Mouse (Mus musculus) layer of hippocampus, adult 18-20 months (tissue): Measurements from ENCODE around the gene Zfp59. TPM values are rescaled to one million over a fixed set of nuclear protein-coding genes. Genes with fewer than 3 reads are reported as not detected.
"Not testable (repeated sequence)": the region's sequence is repeated elsewhere in the genome, so short reads cannot be mapped to it uniquely, and the experiment has no call there.

ENCODE experiments used
- DNase-seq, 2 experiments: peaks; one replicate each; pipeline ENCODE4 v3.0.0; 2022; ENCODE audit warnings: low spot score in 2 of 2
- total RNA-seq, 2 experiments: library from RNA; stranded (reverse); gene quantifications; 2 replicates each; pipeline ENCODE4 v1.2.3; 2021

The Zfp59 gene
- total RNA-seq, 2 experiments from 2014 or later: 4.2 to 4.7 TPM

DNA sequence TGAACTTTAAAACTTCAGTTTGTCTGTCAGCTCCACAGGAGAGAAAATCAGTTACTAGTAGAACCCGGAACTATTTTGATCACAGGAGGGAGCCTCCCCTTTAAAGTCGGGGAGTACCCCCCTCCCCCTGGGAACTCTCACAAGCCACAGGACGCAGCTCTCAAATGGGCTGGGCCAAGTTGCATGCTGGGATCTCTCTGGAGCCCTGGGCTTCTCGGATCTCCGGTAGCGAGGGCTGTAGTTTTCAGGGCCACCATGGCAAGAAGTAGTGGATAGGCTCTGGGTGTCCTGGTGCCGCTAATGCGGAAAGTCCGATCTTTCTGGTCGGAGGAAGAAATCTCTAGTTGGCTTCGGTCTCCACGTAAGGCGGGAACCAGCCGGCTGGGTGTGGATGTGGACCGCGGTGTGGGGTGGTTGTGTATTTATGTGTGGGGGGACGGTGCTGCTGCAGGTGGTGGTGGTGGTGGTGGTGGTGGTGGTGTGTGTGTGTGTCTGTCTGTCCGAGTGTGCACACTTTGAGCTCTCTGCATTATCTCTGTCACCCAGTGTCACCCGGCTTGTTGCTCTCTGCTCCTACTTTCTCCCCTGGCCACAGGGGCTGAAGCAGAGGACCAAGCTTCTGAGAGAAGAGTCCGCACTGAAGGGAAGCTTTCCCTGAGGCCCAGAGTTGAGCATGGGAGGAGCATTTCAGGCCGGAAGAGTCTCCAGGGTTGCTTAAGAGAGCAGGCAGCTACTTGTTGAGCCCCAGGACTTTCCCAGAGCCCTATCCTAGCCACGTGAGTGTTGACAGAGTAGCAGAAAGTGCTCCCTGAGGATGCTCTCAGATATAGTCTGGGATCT, 22.2 kb downstream of the Zfp59 start:
- peak; percentile 34 to 58 for DNase-seq

GRCm38 (mm10) chr7:27862578-27862977, 24.2 kb downstream of the Zfp59 start:
- DNase-seq: not testable (repeated sequence)

- no peak for DNase-seq
Measured at GRCm38 (mm10) chr7:27881721-27882120, 43.3 kb downstream of the Zfp59 start.

DNA sequence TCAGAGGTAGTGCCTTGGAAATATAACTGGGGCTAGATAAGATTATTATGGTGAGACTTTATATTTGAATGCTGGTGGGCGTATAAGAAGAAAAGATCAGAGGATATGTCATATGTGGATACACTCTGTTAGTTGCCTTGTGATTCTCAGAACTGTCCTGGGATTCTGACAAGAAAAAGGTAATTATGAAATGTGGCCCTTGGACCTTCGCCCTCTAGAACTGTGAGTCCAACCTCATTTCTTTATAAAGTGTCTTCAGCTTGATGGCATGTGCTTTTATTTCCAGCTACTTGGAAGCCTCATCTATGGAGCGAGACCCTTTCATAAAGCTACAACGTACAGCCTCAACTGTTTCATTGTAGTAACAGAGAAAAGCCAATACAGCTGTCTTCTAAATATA, 62.2 kb downstream of the Zfp59 start:
- no peak for DNase-seq

DNA sequence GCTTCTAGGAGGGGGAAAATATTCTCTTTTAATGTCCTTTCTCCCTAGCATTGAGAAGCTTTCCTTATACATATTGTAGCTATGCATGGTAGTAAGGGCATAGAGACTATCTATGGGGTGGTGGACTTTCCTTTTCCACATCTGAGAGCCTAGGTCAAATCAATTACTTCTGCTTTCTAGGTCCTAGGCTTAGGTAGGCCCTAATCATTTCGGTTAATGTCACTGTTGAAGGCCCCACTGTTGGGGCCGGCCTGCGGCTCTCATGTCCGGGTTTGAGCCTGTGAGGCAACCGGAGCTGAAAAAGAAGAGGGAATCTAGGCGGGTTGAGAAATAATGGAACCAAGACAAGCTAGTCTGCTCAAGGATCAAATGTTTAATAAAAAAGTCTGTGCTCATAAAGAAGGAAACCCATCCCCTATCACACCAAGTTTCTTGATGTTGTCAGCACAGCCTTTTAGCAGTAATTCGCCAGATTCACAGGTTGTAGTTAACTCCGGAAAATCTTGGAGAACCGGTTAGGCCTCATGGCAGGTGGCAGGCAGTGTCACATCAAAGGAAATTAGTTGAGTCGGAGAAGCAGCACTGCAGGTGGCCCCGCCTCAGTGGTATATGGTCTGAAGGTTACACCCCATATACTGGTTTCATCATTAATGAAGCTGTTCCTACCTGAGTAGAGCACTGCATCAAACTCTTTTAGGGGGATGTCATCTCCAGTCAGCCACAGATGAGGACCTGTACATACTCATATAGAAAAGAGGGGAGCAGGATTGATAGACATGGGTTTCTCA, 66.8 kb downstream of the Zfp59 start:
- DNase-seq: no peak

Other genes starting within 250 kb of the Zfp59 start
- 100 to 1,000 TPM in 1 of 2 experiments, 10 to 100 TPM in 1; 88.8 to 103 TPM for gene Akt2, start 247.1 kb upstream of the Zfp59 start, total RNA-seq
- gene Ttc9b, start 184.7 kb upstream of the Zfp59 start, total RNA-seq: 10 to 100 TPM; 45.3 to 45.7 TPM
- 100 to 1,000 TPM; 175 to 180 TPM for gene Map3k10, start 164.0 kb upstream of the Zfp59 start, total RNA-seq
- 10 to 100 TPM; 10.3 to 10.6 TPM for gene Zfp607b, start 149.3 kb upstream of the Zfp59 start, total RNA-seq
- gene Zfp60, start 107.2 kb upstream of the Zfp59 start, total RNA-seq: 10 to 100 TPM; 36.0 to 37.7 TPM
- gene Zfp626, start 31.4 kb upstream of the Zfp59 start, total RNA-seq: 1 to 10 TPM; 8.0 to 8.3 TPM
- 1 to 10 TPM; 2.2 to 2.3 TPM for gene Zfp607a, start 18.9 kb downstream of the Zfp59 start, total RNA-seq
- gene Zfp974, start 90.9 kb downstream of the Zfp59 start, total RNA-seq: 10 to 100 TPM; 14.8 to 16.7 TPM
- gene Zfp780b, start 140.6 kb downstream of the Zfp59 start, total RNA-seq: 10 to 100 TPM; 20.1 to 20.3 TPM
- 1 to 10 TPM; 5.4 to 7.0 TPM for gene Zfp850, start 175.5 kb downstream of the Zfp59 start, total RNA-seq
- gene Psmc4, start 211.5 kb downstream of the Zfp59 start, total RNA-seq: 100 to 1,000 TPM; 124 to 127 TPM
- gene Fcgbp, start 232.6 kb downstream of the Zfp59 start, total RNA-seq: 1 to 10 TPM; 1.1 to 1.6 TPM